9 mouse cellular contexts compared by ENCODE assay signal in the genomic region with DNA sequence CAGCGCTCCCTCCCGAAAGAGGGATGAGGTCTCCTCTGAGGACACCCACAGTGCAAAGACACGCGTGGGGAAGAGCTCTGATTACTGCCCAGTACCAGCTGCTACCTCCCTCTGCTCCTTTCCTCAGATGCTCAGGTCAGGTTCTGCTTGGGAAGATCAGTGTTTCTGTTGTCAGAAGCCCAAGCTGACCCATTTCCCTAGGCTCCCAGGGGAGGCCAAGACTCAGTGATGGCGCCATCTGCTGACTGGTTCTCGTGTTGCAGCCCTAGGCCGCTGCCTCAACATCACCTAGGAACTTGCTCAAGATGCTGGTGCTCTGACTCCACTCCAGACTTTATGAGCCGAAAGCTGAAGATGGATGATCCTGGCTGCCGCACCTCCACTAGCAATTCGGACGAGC. TPM values are rescaled to one million over a fixed set of nuclear protein-coding genes. Genes with fewer than 3 reads are reported as not detected.
DNase-seq lines count a peak whose midpoint lies in the region; ATAC-seq and TF ChIP-seq lines count a peak whose summit lies in the region.
"Had no signal": no experiment of that assay in that cellular context is flagged by ENCODE, and none has a peak within 500 bp of the region (broad histone marks: within the 10 kb centered on the region; RNA-seq: fewer than 3 reads in every experiment).

No protein-coding gene starts in this region.

- DNase-seq in kidney, adult 11 months = peak; percentile 41
- DNase-seq in cerebellum, postnatal 10 days = peak; percentile 92 to 96
- peak; percentile 79 for DNase-seq in gastrocnemius, adult 18-20 months (ENCODE audit: low spot score)
- peak; percentile 68 for DNase-seq in kidney, adult 2 months
- DNase-seq in left cerebral cortex, postnatal 4 days = peak; percentile 80
- peak; percentile 89 for DNase-seq in testis, postnatal 10 days (ENCODE audit: low spot score)

- peak; percentile 79 for TF ChIP-seq CTCF in kidney, adult 2 months (conservative IDR thresholded peaks at IDR 0.05; ENCODE audit: insufficient read depth, insufficient read length, low read depth, low read length)

- no peak overlapping the region for H3K27ac ChIP-seq in kidney, embryonic 15.5 days
- no peak overlapping the region for H3K27ac ChIP-seq in kidney, adult 2 months (ENCODE audit: insufficient read depth, low read depth, low read length)
- H3K27ac ChIP-seq in neural tube, embryonic 15.5 days (replicated peaks) = no peak overlapping the region
- H3K27ac ChIP-seq: neural tube, embryonic 13.5 days had no signal

- H3K4me1 ChIP-seq in kidney, embryonic 15.5 days = 0 out of 2 replicates have a peak, but pooled peaks cover 11% of the 10 kb centered on the region
- H3K4me1 ChIP-seq in kidney, adult 2 months (ENCODE audit: control insufficient read depth, insufficient read depth, low read length) = no peaks in the 10 kb centered on the region
- no peaks in the 10 kb centered on the region for H3K4me1 ChIP-seq in neural tube, embryonic 15.5 days
- H3K4me1 ChIP-seq: neural tube, embryonic 13.5 days had no signal

- no peak overlapping the region for H3K9ac ChIP-seq in kidney, embryonic 15.5 days
- H3K9ac ChIP-seq in neural tube, embryonic 15.5 days (replicated peaks) = no peak overlapping the region
- H3K9ac ChIP-seq: neural tube, embryonic 13.5 days had no signal

- WGBS in kidney, embryonic 15.5 days = 43% methylated on average over 11 of the region's 11 CpGs
- 51% methylated on average over 11 of the region's 11 CpGs for WGBS in kidney, adult 2 months
- WGBS in neural tube, embryonic 15.5 days = 48% methylated on average over 11 of the region's 11 CpGs

- no peak for TF ChIP-seq POLR2A in kidney, adult 2 months (IDR thresholded peaks at IDR 0.05; ENCODE audit: low read depth, low read length)

- no peaks in the 10 kb centered on the region for H3K9me3 ChIP-seq in kidney, embryonic 15.5 days (replicated peaks)
- no peaks in the 10 kb centered on the region for H3K9me3 ChIP-seq in neural tube, embryonic 15.5 days (replicated peaks)
- H3K9me3 ChIP-seq: neural tube, embryonic 13.5 days had no signal

- no peak for ATAC-seq in kidney, embryonic 15.5 days (replicated peaks; ENCODE audit: low FRiP score)
- ATAC-seq in neural tube, embryonic 15.5 days (ENCODE audit: low FRiP score) = peak; percentile 59; the same call in 1 of the 2 replicates

- no peaks in the 10 kb centered on the region for H3K27me3 ChIP-seq in kidney, embryonic 15.5 days
- H3K27me3 ChIP-seq in kidney, adult 2 months (replicated peaks; ENCODE audit: control insufficient read depth, insufficient read depth, low read length) = no peaks in the 10 kb centered on the region
- H3K27me3 ChIP-seq in neural tube, embryonic 15.5 days (replicated peaks) = no peaks in the 10 kb centered on the region
- H3K27me3 ChIP-seq: neural tube, embryonic 13.5 days had no signal

- no peak overlapping the region for H3K4me2 ChIP-seq in kidney, embryonic 15.5 days
- no peak overlapping the region for H3K4me2 ChIP-seq in neural tube, embryonic 15.5 days
- H3K4me2 ChIP-seq: neural tube, embryonic 13.5 days had no signal

- H3K36me3 ChIP-seq in kidney, embryonic 15.5 days = no peaks in the 10 kb centered on the region
- no peaks in the 10 kb centered on the region for H3K36me3 ChIP-seq in kidney, adult 2 months (ENCODE audit: control insufficient read depth, insufficient read depth, low read length)
- no peaks in the 10 kb centered on the region for H3K36me3 ChIP-seq in neural tube, embryonic 15.5 days
- H3K36me3 ChIP-seq: neural tube, embryonic 13.5 days had no signal

- no peak overlapping the region for H3K4me3 ChIP-seq in kidney, embryonic 15.5 days (replicated peaks)
- H3K4me3 ChIP-seq in kidney, adult 2 months (ENCODE audit: insufficient read depth, low read depth, low read length) = no peak overlapping the region
- H3K4me3 ChIP-seq in neural tube, embryonic 15.5 days (replicated peaks) = no peak overlapping the region
- H3K4me3 ChIP-seq: neural tube, embryonic 13.5 days had no signal

- intact Hi-C loops in left cerebral cortex, postnatal 4 days (cut with DNase I) = no loop called here

RNA-seq across cellular contexts. Expression of a gene that starts 52.4 kb away (rescaled TPM):
- 7.3 and 10.2 TPM in 2 replicates for polyA plus RNA-seq in kidney, embryonic 15.5 days (2015; fragmentation: Nextera tagmentation; extraction: Ambion mirVana)
- 1 to 10 TPM; 7.5 to 7.9 TPM for total RNA-seq in gastrocnemius, adult 18-20 months (2021)
- polyA plus RNA-seq in kidney, adult 2 months (2012; rRNA removed) = 210 and 285 TPM in 2 replicates
- 100 to 1,000 TPM; 108 to 117 TPM for total RNA-seq in left cerebral cortex, postnatal 4 days (2021)
- 14.0 and 16.3 TPM in 2 replicates for polyA plus RNA-seq in neural tube, embryonic 15.5 days (2015; fragmentation: Nextera tagmentation; extraction: Ambion mirVana)

Comparison
In these comparisons a context has a peak if more than half of its experiments do, and no peak if none do; other contexts are left out.
1. RNA of a gene that starts 52.4 kb away (polyA plus RNA-seq): 210 to 285 TPM in kidney, adult 2 months; 14.0 to 16.3 TPM in neural tube, embryonic 15.5 days and 7.3 to 10.2 TPM in kidney, embryonic 15.5 days; every median in the first group is over 10 times any median in the second.
2. DNase-seq: peak in every context shown above with its lines; median percentile 94 in cerebellum, postnatal 10 days; 89 in testis, postnatal 10 days; 80 in left cerebral cortex, postnatal 4 days; 79 in gastrocnemius, adult 18-20 months; 68 in kidney, adult 2 months; 41 in kidney, adult 11 months.